Mouse (Mus musculus): ENCODE results near the gene Psmb5. TPM values are rescaled to one million over a fixed set of nuclear protein-coding genes. Genes with fewer than 3 reads are reported as not detected.
"Not testable (repeated sequence)": the region's sequence is repeated elsewhere in the genome, so short reads cannot be mapped to it uniquely, and the experiment has no call there.

The Psmb5 gene
- total RNA-seq, 2 experiments from 2014 or later: 164 to 176 TPM

DNA sequence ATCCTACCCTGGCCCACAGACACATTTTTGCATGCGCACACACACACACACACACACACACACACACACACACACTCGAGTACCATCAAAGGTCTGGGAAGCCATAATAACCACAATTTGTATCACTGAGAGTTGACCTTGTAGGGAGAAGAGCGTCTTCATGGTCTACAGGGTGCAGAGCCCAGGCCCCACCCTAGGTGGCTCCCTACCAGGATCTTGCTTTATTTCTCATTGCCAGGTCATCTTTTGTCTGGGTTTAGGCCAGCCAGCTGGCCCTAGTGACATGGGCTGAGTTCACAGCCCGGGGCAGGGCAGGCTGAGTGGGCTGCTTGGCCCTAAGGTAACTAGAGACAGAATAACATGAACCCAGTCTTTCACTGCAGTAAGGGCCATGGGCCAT is 16.4 kb upstream of the Psmb5 start:
- intact Hi-C loops (cut with DNase I): no loop called here
- DNase-seq (ENCODE audit: low spot score in 2 of 2): no peak

GRCm38 (mm10) chr14:54632252-54632651 is 14.4 kb upstream of the Psmb5 start:
- intact Hi-C loops (cut with DNase I): no loop called here

GRCm38 (mm10) chr14:54631240-54631599 is 13.4 kb upstream of the Psmb5 start:
- intact Hi-C loops (cut with DNase I): no loop called here
- no peak for DNase-seq (ENCODE audit: low spot score in 2 of 2)

More at GRCm38 (mm10) chr14:54632252-54632651, 14.4 kb upstream of the Psmb5 start:
- no peak for DNase-seq (ENCODE audit: low spot score in 2 of 2)

DNA sequence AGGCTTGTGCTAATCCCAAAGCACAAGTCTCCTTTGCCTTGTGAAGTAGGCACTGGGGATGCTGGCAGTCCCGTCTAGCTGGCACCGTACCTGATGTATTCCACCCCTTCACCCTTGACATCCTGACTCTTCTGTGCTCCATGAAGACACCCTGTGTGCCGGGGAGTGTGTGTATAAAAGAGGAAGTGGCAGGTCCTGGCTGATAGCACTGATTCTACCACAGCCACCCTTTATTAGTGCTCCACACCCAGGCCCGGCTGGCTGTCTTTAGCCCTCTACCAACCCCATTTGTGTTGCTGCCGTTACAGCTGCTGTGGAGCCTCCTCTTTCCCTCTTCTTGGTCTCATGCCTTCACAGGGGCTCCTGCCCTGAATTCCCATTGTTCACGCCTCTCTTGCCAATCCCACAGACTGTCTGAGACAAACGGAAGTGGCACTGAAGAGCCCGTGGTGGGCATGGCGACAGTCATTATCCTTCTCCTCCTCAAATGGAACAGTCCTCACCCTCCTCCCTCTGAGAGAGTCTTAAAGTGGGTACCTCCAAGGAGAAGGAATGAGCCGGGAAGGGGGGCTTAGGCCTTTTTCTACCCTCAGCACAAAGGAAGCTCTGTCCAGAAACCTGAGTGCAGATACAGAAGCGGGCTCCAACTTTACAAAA is 12.9 kb upstream of the Psmb5 start:
- no peak for DNase-seq (ENCODE audit: low spot score in 2 of 2)
- intact Hi-C loops (cut with DNase I): no loop called here

GRCm38 (mm10) chr14:54629797-54630196 is 12.0 kb upstream of the Psmb5 start:
- intact Hi-C loops (cut with DNase I): no loop called here
- DNase-seq (ENCODE audit: low spot score in 2 of 2): no peak

DNA sequence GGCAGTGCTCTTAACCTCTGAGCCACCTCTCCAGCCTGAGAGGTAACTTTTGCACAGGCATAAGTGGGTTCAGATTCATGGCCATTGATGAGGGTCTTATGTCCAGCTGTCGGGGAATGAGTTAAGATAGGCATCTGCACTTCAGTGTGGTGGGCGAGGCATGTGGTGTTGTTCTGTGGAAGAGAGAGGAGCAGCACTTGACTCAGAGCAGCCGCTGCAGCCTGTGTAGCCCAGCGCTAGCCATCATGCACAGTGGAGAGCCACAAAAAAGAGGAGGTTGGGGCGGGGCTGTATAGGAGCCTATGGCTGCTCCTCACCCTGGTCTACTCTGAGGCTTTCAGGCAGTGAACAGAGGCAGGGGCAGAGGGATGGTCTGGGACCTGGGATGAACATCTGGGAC is 10.3 kb upstream of the Psmb5 start:
- DNase-seq (ENCODE audit: low spot score in 2 of 2): no peak
- intact Hi-C loops (cut with DNase I): no loop called here

GRCm38 (mm10) chr14:54624976-54625375 is 7.2 kb upstream of the Psmb5 start:
- intact Hi-C loops (cut with DNase I): loop anchor here (5.0 kb wide), 1 partner anchor 58 kb away; no protein-coding TSS in a partner anchor
- DNase-seq (ENCODE audit: low spot score in 2 of 2): no peak

DNA sequence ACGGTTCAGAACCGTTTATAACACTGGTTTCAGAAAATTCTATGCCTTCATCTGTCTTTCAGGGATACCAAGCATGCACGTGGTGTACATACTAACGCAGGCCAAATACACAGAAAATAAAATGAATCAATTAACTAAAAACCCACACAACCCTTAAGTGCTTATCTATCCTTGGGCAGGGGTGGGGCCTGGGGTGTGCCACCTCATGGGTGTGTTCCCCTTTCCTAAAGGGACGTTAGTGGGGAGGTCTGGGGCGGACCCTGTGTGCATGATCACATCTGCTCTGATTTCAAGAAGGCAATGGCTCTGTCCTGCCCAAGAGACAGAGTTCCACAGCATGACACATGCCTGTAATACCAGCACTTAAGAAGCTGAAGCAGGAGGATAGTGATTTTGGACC is 5.5 kb upstream of the Psmb5 start:
- intact Hi-C loops (cut with DNase I): loop anchor here (5.0 kb wide), 1 partner anchor 56 kb away; no protein-coding TSS in a partner anchor
- DNase-seq (ENCODE audit: low spot score in 2 of 2): no peak

DNA sequence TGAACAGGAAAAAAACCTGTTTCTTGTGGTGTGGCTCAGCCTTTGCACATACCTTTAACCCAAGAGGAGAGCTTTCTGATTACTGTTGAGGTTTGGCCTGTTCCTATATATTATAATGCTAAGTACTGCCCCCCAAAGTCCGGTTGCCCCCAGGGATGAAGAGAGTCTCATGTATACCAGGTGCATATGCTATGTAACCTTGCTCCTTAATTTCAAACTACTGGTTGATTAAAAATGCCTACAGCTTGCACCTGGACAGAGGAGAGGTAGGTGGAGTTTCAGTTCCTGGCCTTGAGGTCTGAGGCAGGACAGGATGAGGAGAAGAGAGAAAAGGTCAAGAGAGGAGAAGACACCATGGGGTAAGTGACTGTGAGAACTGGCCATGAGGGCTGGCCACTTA is 3.3 kb upstream of the Psmb5 start, which contains the start of gene Psmb11:
Gene Psmb11, plus strand, starts transcription at position 301 of the 400 bp plus-strand sequence.
- intact Hi-C loops (cut with DNase I): loop anchor here (5.0 kb wide), 1 partner anchor 54 kb away; no protein-coding TSS in a partner anchor
- DNase-seq (ENCODE audit: low spot score in 2 of 2): no peak

GRCm38 (mm10) chr14:54617152-54617896 is 498 bp downstream of the Psmb5 start:
- intact Hi-C loops (cut with DNase I): no loop called here
- no peak for DNase-seq (ENCODE audit: low spot score in 2 of 2)

DNA sequence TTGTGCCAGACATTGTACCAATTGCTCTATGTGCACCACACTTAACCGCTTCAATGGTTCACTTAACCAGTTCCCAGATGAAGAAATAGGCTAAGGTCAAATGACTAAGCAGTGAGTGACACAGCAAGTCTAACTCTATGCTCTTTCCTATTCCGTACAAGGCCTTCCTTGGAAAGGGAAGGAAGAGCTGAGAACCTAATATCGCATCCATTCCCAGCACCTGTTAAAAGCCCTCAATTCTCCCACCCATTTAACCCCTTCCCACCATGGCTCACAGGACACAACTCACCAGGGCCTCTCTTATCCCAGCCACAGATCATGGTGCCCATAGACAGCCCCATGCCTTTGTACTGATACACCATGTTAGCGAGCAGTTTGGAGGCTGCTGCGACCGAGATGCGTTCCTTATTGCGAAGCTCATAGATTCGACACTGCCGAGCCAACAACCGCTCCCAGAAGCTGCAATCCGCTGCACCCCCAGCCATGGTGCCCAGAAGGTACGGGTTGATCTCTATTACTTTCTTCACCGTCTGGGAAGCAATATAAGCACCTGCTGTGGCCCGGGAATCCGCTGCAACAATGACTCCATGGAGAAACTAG is 1.5 kb downstream of the Psmb5 start:
- intact Hi-C loops (cut with DNase I): no loop called here
- no peak for DNase-seq (ENCODE audit: low spot score in 2 of 2)

DNA sequence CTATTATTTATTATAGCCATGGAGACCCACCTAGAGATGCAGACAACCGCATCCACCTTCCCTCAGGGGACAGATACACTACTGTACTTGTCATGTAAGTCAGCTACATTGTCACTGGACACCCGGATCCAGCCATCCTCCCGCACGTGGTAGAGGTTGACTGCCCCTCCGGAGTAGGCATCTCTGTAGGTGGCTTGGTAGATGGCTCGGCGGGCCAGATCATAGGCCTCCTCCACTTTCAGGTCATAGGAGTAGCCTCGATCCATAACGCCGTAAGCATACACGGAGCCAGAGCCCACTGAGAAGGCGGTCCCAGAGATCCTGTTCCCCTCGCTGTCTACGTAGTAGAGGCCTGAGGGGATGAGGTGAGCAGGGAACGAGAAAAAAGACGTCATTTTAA is 3.7 kb downstream of the Psmb5 start:
- DNase-seq (ENCODE audit: low spot score in 2 of 2); intact Hi-C loops (cut with DNase I): not testable (repeated sequence)

DNA sequence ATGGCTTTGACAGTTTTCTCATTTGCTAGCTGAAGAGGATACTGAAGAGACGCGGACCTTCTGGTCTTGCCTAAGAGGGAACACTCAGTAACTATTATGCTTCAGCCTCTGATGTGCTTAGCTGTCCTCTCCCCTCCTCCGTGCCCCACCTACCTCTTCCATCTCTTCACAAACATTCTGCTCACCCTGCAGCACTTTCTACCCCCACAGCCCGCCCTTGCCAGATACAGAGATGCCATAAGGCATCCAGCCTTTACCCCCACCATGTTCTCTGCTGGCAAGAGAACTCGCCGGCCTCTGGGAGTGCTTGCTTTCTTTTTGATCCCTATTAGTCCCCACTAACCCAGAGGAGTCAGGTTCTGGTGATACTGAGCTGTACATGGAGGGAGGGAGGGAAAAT is 7.2 kb downstream of the Psmb5 start:
- peak; percentile 33 to 65 for DNase-seq (ENCODE audit: low spot score in 2 of 2)
- intact Hi-C loops (cut with DNase I): no loop called here

DNA sequence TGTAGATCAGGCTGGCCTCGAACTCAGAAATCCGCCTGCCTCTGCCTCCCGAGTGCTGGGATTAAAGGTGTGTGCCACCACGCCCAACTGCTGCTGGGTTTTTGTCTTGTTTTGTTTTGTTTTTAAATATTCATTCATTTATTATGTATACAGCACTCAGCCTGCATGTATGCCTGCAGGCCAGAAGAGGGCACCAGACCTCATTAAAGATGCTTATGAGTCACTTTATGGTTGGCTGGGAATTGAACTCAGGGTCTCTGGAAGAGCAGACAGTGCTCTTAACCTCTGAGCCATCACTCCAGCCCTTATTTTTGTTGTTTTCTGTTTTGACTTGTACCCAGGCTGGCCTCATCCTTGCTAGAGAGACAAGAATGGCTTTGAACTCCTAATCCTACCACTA is 7.9 kb downstream of the Psmb5 start:
- DNase-seq (ENCODE audit: low spot score in 2 of 2): no peak
- intact Hi-C loops (cut with DNase I): loop anchor here (5.0 kb wide), 1 partner anchor 32 kb away; the partner anchor contains the start of genes Cdh24 and Gm17606

DNA sequence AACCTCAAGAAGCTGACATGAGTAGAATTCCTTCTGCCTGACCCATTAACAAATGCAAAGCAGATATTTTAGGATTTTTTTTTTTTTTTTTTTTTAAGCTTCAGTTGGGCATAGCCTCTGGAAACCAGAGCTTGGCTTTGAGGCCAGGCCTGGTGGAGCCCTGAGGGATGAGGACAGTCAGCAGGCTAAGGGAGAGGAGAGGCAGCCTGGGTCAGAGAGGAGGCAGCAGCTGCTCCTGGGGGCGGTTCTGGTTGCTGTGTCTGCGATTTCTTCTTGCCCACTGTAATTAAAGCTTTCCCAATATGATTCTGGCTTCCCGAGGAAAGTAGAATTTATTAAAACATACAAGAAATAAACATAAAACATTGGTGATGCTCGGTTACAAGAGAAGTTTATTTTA is 8.6 kb downstream of the Psmb5 start:
- intact Hi-C loops (cut with DNase I): loop anchor here (5.0 kb wide), 1 partner anchor 33 kb away; the partner anchor contains the start of genes Cdh24 and Gm17606
- DNase-seq (ENCODE audit: low spot score in 2 of 2): no peak

DNA sequence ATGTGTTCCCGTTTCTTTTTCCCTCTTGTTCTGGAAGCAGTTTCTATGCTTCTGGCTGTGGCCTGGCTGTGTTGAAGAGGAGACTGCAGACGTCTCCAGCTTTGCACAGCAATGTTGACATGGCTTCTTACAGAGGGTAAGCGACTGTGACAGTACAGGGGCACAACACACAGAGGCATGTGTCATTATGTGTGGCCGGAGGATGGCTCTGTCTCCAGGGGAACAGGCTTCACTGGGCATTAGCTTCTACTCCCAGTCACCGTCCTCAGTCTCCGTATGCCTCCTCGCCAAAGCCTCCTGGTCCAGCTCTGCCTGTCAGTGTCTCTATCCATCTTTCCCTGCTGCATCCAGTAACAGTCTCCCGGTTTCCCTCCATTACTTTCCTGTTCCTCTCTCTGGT is 10.6 kb downstream of the Psmb5 start:
- intact Hi-C loops (cut with DNase I): loop anchor here (5.0 kb wide), 1 partner anchor 35 kb away; the partner anchor contains the start of genes Cdh24 and Gm17606
- DNase-seq (ENCODE audit: low spot score in 2 of 2): no peak

DNA sequence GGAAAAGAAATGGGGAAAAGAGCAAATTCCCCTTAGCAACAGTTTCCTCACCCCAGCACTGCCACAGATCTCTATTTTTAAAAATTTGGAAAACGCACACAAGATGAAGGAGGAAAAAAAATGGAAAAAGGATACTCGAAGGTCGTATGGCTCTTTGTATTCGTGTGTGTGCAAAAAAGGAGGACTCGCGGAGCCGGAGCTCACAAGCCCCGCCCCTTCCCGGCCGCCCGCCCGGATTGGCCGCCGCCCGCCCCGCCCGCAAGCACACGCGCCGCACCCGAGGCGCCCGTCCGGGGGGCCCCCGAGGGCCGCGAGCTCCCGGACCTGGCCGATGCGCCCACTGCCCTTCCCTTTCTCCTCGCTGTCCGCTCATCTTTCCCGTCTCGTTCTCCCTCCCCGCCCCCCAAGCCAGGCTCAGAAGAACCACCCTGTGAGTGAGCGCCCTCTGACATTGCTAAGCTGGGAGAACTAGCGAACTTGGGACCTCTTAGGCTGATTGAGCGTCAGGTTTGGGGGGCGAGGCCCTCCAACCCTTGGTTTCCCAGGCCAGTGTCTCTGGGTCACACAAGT is 12.0 kb downstream of the Psmb5 start, which contains the start of gene 4931414P19Rik:
Gene 4931414P19Rik, minus strand, starts transcription at position 242 of the 570 bp plus-strand sequence.
- intact Hi-C loops (cut with DNase I): loop anchor here (5.0 kb wide), 1 partner anchor 36 kb away; the partner anchor contains the start of genes Cdh24 and Gm17606

DNA sequence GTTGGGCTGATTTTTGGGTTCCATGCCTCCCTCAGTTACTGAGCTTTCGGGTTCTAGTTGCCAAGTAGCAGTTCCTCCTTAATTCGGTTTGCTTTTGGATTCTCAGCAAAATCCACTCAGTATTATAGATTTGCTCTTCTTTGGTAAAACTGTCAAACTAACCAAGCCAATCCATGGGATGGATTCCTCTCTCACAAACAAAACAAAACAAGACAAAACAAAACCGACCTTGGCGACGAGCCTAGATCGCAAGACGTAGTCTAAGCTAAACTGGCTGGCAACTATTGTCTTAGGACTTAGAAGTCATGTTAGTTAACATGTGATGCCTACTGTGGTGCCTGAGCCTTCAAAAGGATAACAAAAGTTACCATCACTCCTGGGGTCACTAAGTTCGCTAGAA is 14.1 kb downstream of the Psmb5 start:
- intact Hi-C loops (cut with DNase I): no loop called here
- DNase-seq (ENCODE audit: low spot score in 2 of 2): no peak

More for the DNA sequence above, 12.0 kb downstream of the Psmb5 start, which contains the start of gene 4931414P19Rik:
- peak; percentile 67 to 68 for DNase-seq (ENCODE audit: low spot score in 2 of 2)

- DNase-seq (ENCODE audit: low spot score in 2 of 2): peak; percentile 94 to 95
- intact Hi-C loops (cut with DNase I): no loop called here
Measured at GRCm38 (mm10) chr14:54603038-54603654, 14.7 kb downstream of the Psmb5 start.
